Mouse (Mus musculus): Measurements from ENCODE around the gene Rapsn.

DNA sequence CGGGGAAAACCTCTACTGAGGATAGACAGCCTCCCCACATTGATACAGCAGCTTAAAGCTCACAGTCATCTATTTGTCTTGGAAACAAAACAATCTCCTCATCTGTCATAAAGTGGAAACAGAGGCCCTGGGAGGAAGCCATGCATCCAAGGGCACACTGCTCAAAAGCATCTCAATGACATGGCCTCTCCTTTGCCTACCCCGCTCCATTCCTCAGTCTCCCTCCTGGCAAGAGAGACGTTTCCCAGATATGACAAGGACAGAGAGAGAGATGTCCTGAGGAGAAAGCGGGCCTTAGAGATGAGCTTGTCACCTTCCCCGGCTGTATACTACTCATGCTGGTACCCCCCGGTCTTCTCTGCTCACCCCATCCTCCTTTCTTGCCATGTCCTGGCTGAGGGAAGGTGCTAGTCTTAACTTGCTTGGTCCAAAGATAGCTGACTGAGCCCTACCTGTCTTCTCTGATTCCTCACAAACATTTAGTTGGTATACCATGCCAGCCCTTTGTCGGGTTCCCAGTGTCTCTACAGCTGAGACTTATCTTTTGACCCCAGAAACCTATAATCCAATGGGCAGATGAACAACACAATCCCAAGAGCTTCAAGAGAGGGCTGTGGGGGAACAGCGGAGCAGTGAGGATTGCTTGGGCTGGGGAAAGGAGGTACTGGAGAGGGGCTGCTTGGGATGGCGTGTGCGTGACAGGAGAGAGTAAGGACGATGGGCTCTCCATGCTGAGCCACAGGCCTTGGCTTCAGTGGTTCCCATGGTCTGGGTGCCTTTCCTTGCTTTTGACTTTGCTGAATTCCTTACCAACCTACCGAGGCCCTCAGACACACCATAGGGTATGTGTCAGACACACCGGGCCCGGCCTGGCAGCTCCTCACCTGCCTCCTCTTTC is 50.3 kb downstream of the Rapsn start:
- TF ChIP-seq CTCF (IDR thresholded peaks at IDR 0.05; ENCODE audit: low read depth, low read length) (no peak), POLR2A (IDR thresholded peaks at IDR 0.05; ENCODE audit: borderline replicate concordance, low read depth, low read length) (no peak)
